Mouse (Mus musculus) liver, embryonic 11.5 days (tissue): ENCODE data around the gene Yipf4. TPM values are rescaled to one million over a fixed set of nuclear protein-coding genes. Genes with fewer than 3 reads are reported as not detected.

Experiments used
- ATAC-seq: fragments of 200-750 bp; cut with Nextera tagmentation; replicated peaks from 2 replicates; pipeline ENCODE4 v1.8.0; 2017; ENCODE audit warnings: moderate number of reproducible peaks, mild to moderate bottlenecking, moderate TSS enrichment, moderate library complexity; ENCODE audit not compliant: low FRiP score
- DNase-seq: peaks from one replicate; pipeline ENCODE4 v3.0.0-alpha.2; 2017; ENCODE audit warnings: low spot score
- H3K27ac ChIP-seq: fragments of 300-500 bp; sonication (generic); 2 replicates; pipeline ENCODE4 v1.5.1; 2014; ENCODE audit warnings: mild to moderate bottlenecking, low read depth, low read length, control low read depth
- H3K27me3 ChIP-seq: fragments of 300-500 bp; sonication (generic); replicated peaks from 2 replicates; pipeline ENCODE4 v1.6.1; 2014; ENCODE audit warnings: low read length, mixed read lengths; ENCODE audit not compliant: control insufficient read depth, insufficient read depth
- H3K36me3 ChIP-seq: fragments of 300-500 bp; sonication (generic); 2 replicates; pipeline ENCODE4 v1.6.1; 2014; ENCODE audit warnings: mild to moderate bottlenecking, low read length, moderate library complexity, mixed read lengths; ENCODE audit not compliant: control insufficient read depth, insufficient read depth
- H3K4me1 ChIP-seq: fragments of 300-500 bp; sonication (generic); replicated peaks from 2 replicates; pipeline ENCODE4 v1.6.1; 2014; ENCODE audit warnings: low read length, mixed read lengths; ENCODE audit not compliant: control insufficient read depth, insufficient read depth
- H3K4me2 ChIP-seq: fragments of 300-500 bp; sonication (generic); 2 replicates; pipeline ENCODE4 v1.6.1; 2014; ENCODE audit warnings: mild to moderate bottlenecking, control low read depth, moderate library complexity
- H3K4me3 ChIP-seq: fragments of 300-500 bp; sonication (generic); 2 replicates; pipeline ENCODE4 v1.5.1; 2014; ENCODE audit warnings: low read depth, low read length, control low read depth
- H3K9ac ChIP-seq: fragments of 300-500 bp; sonication (generic); 2 replicates; pipeline ENCODE4 v1.6.1; 2014; ENCODE audit warnings: low read depth, low read length, control low read depth
- H3K9me3 ChIP-seq: fragments of 300-500 bp; sonication (generic); 2 replicates; pipeline ENCODE4 v1.6.1; 2016; ENCODE audit warnings: low read length, inconsistent platforms, mixed read lengths; ENCODE audit not compliant: control insufficient read depth
- WGBS: fragments of 180-500 bp; shearing (Covaris S2); extraction: QIAGEN DNeasy Blood & Tissue Kit; methylation state at CpG from one replicate; pipeline ENCODE4 v1.1.7; 2014; 5-methylcytosine and 5-hydroxymethylcytosine counted together
- polyA plus RNA-seq: library from polyadenylated mRNA; unstranded; fragments of >200 nt; fragmentation: Nextera tagmentation; extraction: Ambion mirVana; gene quantifications from 2 replicates; pipeline ENCODE4 v1.2.1, GENCODE M21; 2014

Yipf4 gene
- polyA plus RNA-seq, 1 experiment from 2014 or later, result 46.3 TPM

- H3K36me3 ChIP-seq, result no peaks in the 10 kb centered on the region
- DNase-seq (peak; percentile 78), ATAC-seq (peak; percentile 48)
- H3K4me2 ChIP-seq, result peak overlapping the region; percentile 74
- WGBS, result under 1% methylated on average over 72 of the region's 72 CpGs
- no peaks in the 10 kb centered on the region for H3K9me3 ChIP-seq
- H3K9ac ChIP-seq, result peak overlapping the region; percentile 90
- peak overlapping the region; percentile 96 for H3K4me3 ChIP-seq
- peaks cover 20% of the 10 kb centered on the region for H3K4me1 ChIP-seq
- peak overlapping the region; percentile 98 for H3K27ac ChIP-seq
- H3K27me3 ChIP-seq, result no peaks in the 10 kb centered on the region
Observed at GRCm38 (mm10) chr17:74528648-74529532, 39.6 kb downstream of the Yipf4 start.

DNA sequence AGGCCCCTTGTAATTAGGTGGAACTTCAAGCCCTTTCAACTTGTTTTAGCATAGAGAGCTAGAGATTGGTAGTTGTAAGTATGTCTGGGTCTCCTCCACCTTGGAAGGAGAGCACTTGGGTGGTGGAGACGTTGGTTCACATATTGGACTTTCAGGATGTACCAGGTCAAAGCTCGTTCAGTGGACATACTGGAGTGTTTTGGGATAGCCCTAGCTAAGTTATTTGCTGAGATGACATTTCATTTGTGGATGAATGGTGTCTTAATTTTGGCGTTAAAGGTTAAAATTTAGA, 40.2 kb downstream of the Yipf4 start:
- H3K27me3 ChIP-seq, result no peaks in the 10 kb centered on the region
- ATAC-seq (no peak), DNase-seq (no peak)
- peak overlapping the region; percentile 74 for H3K4me2 ChIP-seq
- peak overlapping the region; percentile 96 for H3K4me3 ChIP-seq
- H3K27ac ChIP-seq, result no peak overlapping the region
- peak overlapping the region; percentile 90 for H3K9ac ChIP-seq
- no peaks in the 10 kb centered on the region for H3K36me3 ChIP-seq
- 10% methylated on average over 3 of the region's 3 CpGs for WGBS
- H3K4me1 ChIP-seq, result peaks cover 20% of the 10 kb centered on the region
- no peaks in the 10 kb centered on the region for H3K9me3 ChIP-seq

GRCm38 (mm10) chr17:74534971-74535370, 45.7 kb downstream of the Yipf4 start:
- H3K4me3 ChIP-seq, result no peak overlapping the region
- H3K4me1 ChIP-seq, result peaks cover 7% of the 10 kb centered on the region; the same call in 1 of the 2 replicates
- no peak for ATAC-seq
- WGBS, result 95% methylated on average over 4 of the region's 4 CpGs
- no peaks in the 10 kb centered on the region for H3K36me3 ChIP-seq
- H3K9ac ChIP-seq, result no peak overlapping the region
- no peaks in the 10 kb centered on the region for H3K27me3 ChIP-seq
- no peak overlapping the region for H3K4me2 ChIP-seq
- no peaks in the 10 kb centered on the region for H3K9me3 ChIP-seq
- DNase-seq, result no peak
- no peak overlapping the region for H3K27ac ChIP-seq

GRCm38 (mm10) chr17:74537526-74537925, 48.2 kb downstream of the Yipf4 start:
- DNase-seq (no peak), ATAC-seq (no peak)
- Histone ChIP-seq H3K4me3 (no peak overlapping the region), H3K27me3 (no peaks in the 10 kb centered on the region), H3K4me1 (no peaks in the 10 kb centered on the region), H3K27ac (no peak overlapping the region), H3K36me3 (no peaks in the 10 kb centered on the region), H3K9me3 (no peaks in the 10 kb centered on the region), H3K9ac (no peak overlapping the region), H3K4me2 (no peak overlapping the region)
- WGBS, result 74% methylated on average over 1 of the region's 1 CpGs

DNA sequence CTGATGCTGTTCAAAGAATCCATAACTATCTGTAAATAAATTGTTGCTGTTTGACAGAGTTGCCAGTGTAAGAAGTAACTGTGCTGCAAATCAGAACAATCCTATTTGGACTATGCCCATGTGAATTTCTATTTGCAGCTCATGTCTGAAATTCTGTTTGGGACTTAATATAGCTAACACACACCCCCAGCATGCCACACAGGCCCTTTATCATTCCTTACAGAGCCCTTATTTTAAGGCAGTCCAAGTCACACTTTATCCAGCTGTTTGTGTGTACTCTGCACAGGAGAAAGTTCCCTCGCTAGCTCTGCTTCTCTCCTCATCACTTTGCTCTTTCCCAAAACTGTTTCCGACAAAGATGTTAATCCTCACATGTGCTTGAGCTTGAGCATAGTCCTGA, 54.3 kb downstream of the Yipf4 start:
- H3K9ac ChIP-seq, result no peak overlapping the region
- no peak for ATAC-seq

More for the DNA sequence above, 54.3 kb downstream of the Yipf4 start:
- 94% methylated on average over 2 of the region's 2 CpGs for WGBS
- no peak for DNase-seq
- Histone ChIP-seq H3K4me1 (no peaks in the 10 kb centered on the region), H3K27me3 (no peaks in the 10 kb centered on the region), H3K4me2 (no peak overlapping the region), H3K9me3 (no peaks in the 10 kb centered on the region), H3K36me3 (peaks cover 4% of the 10 kb centered on the region), H3K27ac (no peak overlapping the region), H3K4me3 (no peak overlapping the region)

Other genes with a start within 250 kb of the Yipf4 start
- 127 and 139 TPM in 2 replicates for gene Memo1, start 194.0 kb upstream of the Yipf4 start, polyA plus RNA-seq
- gene Dpy30, start 165.5 kb upstream of the Yipf4 start, polyA plus RNA-seq, result 264 and 272 TPM in 2 replicates
- 15.8 and 17.7 TPM in 2 replicates for gene Spast, start 150.5 kb upstream of the Yipf4 start, polyA plus RNA-seq
- 35.1 and 37.9 TPM in 2 replicates for gene Slc30a6, start 93.9 kb upstream of the Yipf4 start, polyA plus RNA-seq
- 0.30 and 0.40 TPM in 2 replicates for gene Nlrc4, start 30.4 kb upstream of the Yipf4 start, polyA plus RNA-seq
- gene Birc6, start 38.8 kb downstream of the Yipf4 start, polyA plus RNA-seq, result 67.4 and 72.8 TPM in 2 replicates
- gene Ttc27, start 228.2 kb downstream of the Yipf4 start, polyA plus RNA-seq, result 37.6 and 40.4 TPM in 2 replicates